Mouse (Mus musculus) hindbrain, embryonic 10.5 days (tissue): ENCODE measurements around the gene Bpifa2. TPM values are rescaled to one million over a fixed set of nuclear protein-coding genes. Genes with fewer than 3 reads are reported as not detected.

Source experiments
- DNase-seq: peaks from one replicate; pipeline ENCODE4 v3.0.0-alpha.2; 2017; ENCODE audit warnings: low spot score
- H3K27ac ChIP-seq: fragments of 300-500 bp; sonication (generic); 2 replicates; pipeline ENCODE4 v1.5.1; 2016; ENCODE audit warnings: mild to moderate bottlenecking, moderate library complexity
- H3K27me3 ChIP-seq: fragments of 300-500 bp; sonication (generic); 2 replicates; pipeline ENCODE4 v1.6.1; 2016; ENCODE audit warnings: mild to moderate bottlenecking; ENCODE audit not compliant: poor library complexity, insufficient read depth, severe bottlenecking
- H3K36me3 ChIP-seq: fragments of 300-500 bp; sonication (generic); 2 replicates; pipeline ENCODE4 v1.6.1; 2016; ENCODE audit warnings: mild to moderate bottlenecking, moderate library complexity
- H3K4me1 ChIP-seq: fragments of 300-500 bp; sonication (generic); replicated peaks from 2 replicates; pipeline ENCODE4 v1.6.1; 2016; ENCODE audit warnings: mild to moderate bottlenecking
- H3K4me3 ChIP-seq: fragments of 300-500 bp; sonication (generic); 2 replicates; pipeline ENCODE4 v1.5.1; 2016; ENCODE audit warnings: mild to moderate bottlenecking, moderate library complexity
- H3K9me3 ChIP-seq: fragments of 300-500 bp; sonication (generic); 2 replicates; pipeline ENCODE4 v1.6.1; 2016; ENCODE audit warnings: mild to moderate bottlenecking, moderate library complexity
- WGBS: fragments of 180-500 bp; shearing (Covaris S2); methylation state at CpG from one replicate; pipeline ENCODE4 v1.1.7; 2016; 5-methylcytosine and 5-hydroxymethylcytosine counted together
- polyA plus RNA-seq: library from polyadenylated mRNA; unstranded; fragments of >200 nt; fragmentation: Nextera tagmentation; extraction: Ambion mirVana; gene quantifications from 2 replicates; pipeline ENCODE4 v1.2.1, GENCODE M21; 2016

Gene Bpifa2
- not detected in 2 replicates for polyA plus RNA-seq

DNA sequence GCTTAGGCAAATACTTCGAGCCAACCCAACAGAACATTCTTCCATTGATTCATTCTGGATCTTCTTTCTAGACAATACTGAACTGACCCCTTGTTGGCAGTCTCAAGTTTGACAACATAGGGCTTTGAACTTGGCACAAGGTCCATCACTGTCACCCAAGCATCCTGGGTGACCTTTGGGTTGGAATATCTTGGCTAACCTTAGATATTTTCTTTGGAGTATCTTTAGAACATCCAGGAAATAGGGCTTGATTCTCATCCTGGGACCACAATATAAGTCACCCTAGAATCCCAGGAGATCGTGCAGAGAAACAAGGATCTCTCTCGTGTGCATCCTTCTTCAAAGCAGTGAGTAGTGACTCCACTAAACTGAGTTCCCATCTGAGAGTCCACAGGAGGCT, at the start of gene Bpifa2:
TSS of gene Bpifa2 (plus strand) at position 301 of the 400 bp plus-strand sequence.
- peaks cover 7% of the 10 kb centered on the region for H3K4me1 ChIP-seq
- no peak for DNase-seq
- WGBS: 83% methylated on average over 3 of the region's 3 CpGs
- no peaks in the 10 kb centered on the region for H3K9me3 ChIP-seq
- H3K4me3 ChIP-seq: no peak within 1 kb of the TSS
- H3K27me3 ChIP-seq: no peaks in the 10 kb centered on the region
- H3K27ac ChIP-seq: no peak within 1 kb of the TSS
- no peaks in the 10 kb centered on the region for H3K36me3 ChIP-seq

DNA sequence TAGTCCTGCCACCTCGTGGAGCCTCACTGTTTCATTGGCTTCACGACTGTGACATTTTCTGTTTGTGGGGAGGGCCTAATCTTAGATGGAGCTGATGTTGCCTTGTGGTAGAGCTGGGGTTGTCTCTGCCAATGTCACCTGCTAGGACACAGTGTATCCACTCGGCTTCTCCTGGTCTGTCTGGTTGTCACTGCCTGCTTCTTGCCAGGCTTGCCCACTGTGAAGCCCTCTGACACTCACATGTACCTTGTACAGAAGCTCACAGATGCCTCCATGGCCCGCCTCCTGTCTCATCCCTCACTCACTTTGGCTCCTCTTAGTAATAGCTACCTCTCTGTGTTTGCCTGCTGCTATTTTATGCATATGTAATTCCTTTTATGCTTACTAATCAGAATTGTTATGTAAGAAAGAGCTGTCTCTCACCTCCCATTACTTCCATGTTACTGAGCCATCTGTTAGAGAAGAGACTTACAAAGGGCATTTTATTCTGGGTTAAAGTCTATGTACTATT, 45.2 kb upstream of the Bpifa2 start:
- WGBS: 77% methylated on average over 4 of the region's 4 CpGs
- Histone ChIP-seq H3K27me3 (no peaks in the 10 kb centered on the region), H3K9me3 (no peaks in the 10 kb centered on the region), H3K36me3 (no peaks in the 10 kb centered on the region), H3K27ac (no peak overlapping the region), H3K4me1 (no peaks in the 10 kb centered on the region), H3K4me3 (no peak overlapping the region)
- no peak for DNase-seq

DNA sequence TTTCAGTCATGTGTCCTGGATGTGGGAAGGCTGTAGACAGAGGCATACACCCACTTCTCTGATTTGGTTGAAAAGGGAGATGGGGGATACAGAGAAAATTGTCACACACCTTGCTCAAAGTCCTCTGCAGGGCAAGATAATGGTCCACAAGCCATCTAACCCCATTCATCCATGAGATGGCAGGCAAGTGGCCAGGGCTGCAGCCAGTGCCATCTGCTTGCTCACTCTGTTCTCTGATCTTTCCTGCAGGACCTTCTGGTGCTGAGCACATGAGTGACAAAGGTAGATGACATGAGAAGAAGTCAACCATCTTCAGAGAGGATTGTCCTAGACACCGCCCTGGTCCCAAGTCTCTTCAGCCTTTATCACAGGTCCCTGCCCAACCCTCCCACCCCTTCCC, 44.7 kb upstream of the Bpifa2 start:
- Histone ChIP-seq H3K4me3 (no peak overlapping the region), H3K27ac (no peak overlapping the region), H3K27me3 (no peaks in the 10 kb centered on the region), H3K9me3 (no peaks in the 10 kb centered on the region), H3K4me1 (no peaks in the 10 kb centered on the region), H3K36me3 (no peaks in the 10 kb centered on the region)
- WGBS: 88% methylated on average over 1 of the region's 1 CpGs
- DNase-seq: no peak

DNA sequence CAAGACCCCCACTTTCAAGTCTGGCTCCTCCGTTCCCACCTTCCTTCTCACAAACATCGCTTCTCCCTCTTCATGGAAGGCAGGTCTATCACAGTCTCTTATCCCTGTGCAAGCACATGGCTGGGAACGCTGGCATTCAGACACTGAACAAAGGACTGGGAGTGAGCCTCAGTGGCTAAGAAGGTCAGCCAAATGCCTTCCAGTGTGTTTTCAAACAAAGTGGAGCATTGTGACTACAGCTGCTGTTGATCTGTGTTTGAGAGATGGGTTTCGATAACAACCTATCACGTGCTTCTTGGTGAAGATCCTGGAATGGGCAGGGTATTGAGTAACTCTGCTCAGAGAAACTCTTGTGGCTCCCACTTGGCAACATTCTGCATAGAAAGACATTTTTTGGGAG, 37.8 kb upstream of the Bpifa2 start:
- H3K4me3 ChIP-seq: no peak overlapping the region
- 75% methylated on average over 5 of the region's 5 CpGs for WGBS
- DNase-seq: peak; percentile 23

DNA sequence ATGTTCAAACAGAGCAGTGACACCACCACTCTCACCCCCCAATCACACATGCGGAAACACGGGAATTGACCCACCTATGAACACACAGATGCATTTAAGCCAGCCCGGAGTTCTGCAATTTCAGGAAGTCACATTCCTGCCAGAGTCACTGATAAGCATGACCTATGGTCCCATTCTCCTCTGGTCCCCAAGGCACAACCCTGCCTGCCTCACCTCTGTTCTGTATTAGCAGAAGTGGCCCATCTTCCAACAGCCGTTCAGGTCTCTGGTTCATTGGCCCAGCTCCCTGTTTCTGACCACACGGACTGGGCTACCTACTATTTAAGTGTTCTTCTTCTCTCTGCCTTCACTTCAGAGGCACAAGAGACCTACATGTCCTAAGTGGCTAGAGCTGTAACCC, 33.5 kb upstream of the Bpifa2 start, which contains the start of gene Bpifa6:
TSS of gene Bpifa6 (plus strand) at position 364 of the 400 bp plus-strand sequence.
- Histone ChIP-seq H3K27ac (no peak within 1 kb of the TSS), H3K4me3 (no peak within 1 kb of the TSS), H3K4me1 (no peaks in the 10 kb centered on the region), H3K36me3 (no peaks in the 10 kb centered on the region), H3K27me3 (no peaks in the 10 kb centered on the region), H3K9me3 (no peaks in the 10 kb centered on the region)
- WGBS: 86% methylated on average over 5 of the region's 5 CpGs
- DNase-seq: no peak

More for the DNA sequence above, 37.8 kb upstream of the Bpifa2 start:
- Histone ChIP-seq H3K27me3 (no peaks in the 10 kb centered on the region), H3K27ac (no peak overlapping the region; the same call in 1 of the 2 replicates), H3K36me3 (no peaks in the 10 kb centered on the region), H3K9me3 (no peaks in the 10 kb centered on the region), H3K4me1 (no peaks in the 10 kb centered on the region)

DNA sequence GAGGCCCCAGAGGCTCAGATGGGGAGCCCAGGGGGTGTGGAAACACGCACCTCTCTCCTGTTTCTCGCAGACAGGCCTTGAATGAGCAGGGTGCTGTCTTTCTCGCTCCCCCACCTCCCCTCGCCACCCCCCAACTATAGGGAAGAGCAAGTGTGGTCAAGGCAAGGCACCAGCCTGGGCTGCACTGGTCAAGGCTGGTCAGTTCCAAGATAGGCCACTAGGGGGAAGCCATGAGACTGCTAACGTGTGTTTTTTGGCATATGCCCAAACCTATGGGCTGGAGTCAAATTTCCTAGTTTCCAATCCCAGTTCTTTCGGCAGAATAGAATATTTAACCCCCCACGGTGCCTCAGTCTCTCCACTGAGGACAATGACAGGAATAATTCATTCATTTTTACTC, 12.3 kb upstream of the Bpifa2 start:
- no peak overlapping the region for H3K4me3 ChIP-seq
- no peaks in the 10 kb centered on the region for H3K36me3 ChIP-seq
- no peaks in the 10 kb centered on the region for H3K9me3 ChIP-seq
- WGBS: 6% methylated on average over 7 of the region's 7 CpGs
- no peaks in the 10 kb centered on the region for H3K4me1 ChIP-seq
- H3K27ac ChIP-seq: no peak overlapping the region
- DNase-seq: peak; percentile 79
- H3K27me3 ChIP-seq: no peaks in the 10 kb centered on the region

DNA sequence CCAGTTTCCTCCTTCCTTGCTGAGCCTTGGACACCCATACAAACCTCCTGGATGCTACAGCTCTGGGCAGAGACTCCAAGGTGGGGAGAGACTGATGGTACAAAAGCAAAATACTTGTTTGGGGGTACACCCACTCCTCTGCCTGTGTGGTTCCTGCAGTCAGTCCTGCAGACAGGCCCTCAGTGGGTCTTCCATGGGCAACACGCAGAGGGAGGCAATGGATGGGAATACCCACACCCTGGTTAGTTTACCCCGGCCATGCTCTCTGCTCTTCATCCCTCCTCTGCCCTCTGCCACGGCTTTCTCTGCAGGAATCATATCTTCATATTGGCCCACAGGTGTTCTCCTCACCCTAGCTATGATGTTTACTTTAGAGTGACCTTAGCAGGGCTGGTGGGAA, 7.6 kb upstream of the Bpifa2 start:
- Histone ChIP-seq H3K27ac (no peak overlapping the region), H3K36me3 (no peaks in the 10 kb centered on the region), H3K4me1 (peaks cover 7% of the 10 kb centered on the region), H3K4me3 (no peak overlapping the region), H3K27me3 (no peaks in the 10 kb centered on the region), H3K9me3 (no peaks in the 10 kb centered on the region)
- WGBS: 87% methylated on average over 3 of the region's 3 CpGs
- DNase-seq: no peak

DNA sequence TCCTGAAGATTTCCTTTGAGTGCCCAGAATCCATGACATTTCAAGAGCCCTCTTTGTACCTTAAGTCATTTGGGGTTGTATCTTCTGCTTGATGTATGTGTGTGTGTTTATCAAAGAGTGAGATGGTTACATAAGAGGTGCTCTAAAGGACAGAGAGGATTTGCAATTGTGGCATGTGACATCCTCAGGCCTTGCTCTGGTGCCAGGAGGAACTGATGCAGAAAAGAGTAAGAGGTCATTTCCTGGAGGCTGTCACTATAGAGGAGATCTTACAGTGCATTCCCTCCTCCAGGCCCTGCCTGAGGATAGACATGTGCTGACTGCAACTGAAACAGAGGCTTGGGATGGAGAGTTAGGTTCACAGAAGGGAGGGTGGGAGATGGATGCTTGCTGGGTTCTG, 7.0 kb upstream of the Bpifa2 start:
- Histone ChIP-seq H3K4me1 (peaks cover 7% of the 10 kb centered on the region), H3K9me3 (no peaks in the 10 kb centered on the region), H3K27me3 (no peaks in the 10 kb centered on the region), H3K27ac (no peak overlapping the region), H3K36me3 (no peaks in the 10 kb centered on the region), H3K4me3 (no peak overlapping the region)
- no peak for DNase-seq

DNA sequence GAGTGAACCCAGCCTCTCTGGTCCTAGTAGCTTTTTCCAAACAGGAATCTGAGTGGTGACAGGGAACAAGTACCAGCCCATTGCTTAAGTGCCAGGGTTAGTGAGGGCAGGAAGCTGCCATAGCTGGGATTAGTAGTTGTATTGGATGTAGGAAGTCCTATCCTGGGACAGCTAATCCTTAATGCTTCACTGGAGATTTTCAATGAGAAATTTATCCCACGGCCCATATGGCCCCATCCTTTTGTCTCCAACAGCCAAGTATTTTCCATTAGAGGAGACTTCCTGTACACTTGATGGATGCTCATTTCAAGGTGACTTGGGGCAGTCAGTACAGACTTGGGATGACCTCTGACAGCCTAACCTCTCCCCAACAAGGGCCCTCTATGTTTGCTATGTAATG, 3.6 kb upstream of the Bpifa2 start:
- peaks cover 7% of the 10 kb centered on the region for H3K4me1 ChIP-seq
- H3K36me3 ChIP-seq: no peaks in the 10 kb centered on the region
- H3K27ac ChIP-seq: no peak overlapping the region
- no peaks in the 10 kb centered on the region for H3K27me3 ChIP-seq
- WGBS: 53% methylated on average over 1 of the region's 1 CpGs
- no peak overlapping the region for H3K4me3 ChIP-seq
- no peak for DNase-seq
- H3K9me3 ChIP-seq: no peaks in the 10 kb centered on the region

DNA sequence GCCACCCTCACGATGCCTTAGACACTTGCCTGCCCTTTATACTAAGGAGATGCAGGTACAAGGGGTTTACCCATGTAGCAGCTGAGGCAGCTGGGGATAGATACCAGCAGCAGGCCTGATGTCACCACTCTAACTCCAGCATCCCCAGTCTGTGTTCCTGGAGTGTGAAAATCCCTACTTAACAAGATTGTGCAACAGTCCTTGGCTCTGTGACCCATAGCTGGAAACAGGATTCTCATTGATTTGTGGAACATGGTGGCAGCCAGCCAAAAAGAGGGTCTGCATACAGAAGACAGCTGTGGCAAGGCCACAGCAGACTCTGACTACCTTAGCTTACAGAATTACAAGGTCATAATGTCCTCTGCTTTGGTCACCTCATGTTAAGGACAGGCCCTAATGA, 3.0 kb upstream of the Bpifa2 start:
- Histone ChIP-seq H3K27me3 (no peaks in the 10 kb centered on the region), H3K9me3 (no peaks in the 10 kb centered on the region), H3K36me3 (no peaks in the 10 kb centered on the region), H3K4me3 (no peak overlapping the region), H3K4me1 (peaks cover 7% of the 10 kb centered on the region), H3K27ac (no peak overlapping the region)
- DNase-seq: no peak
- 85% methylated on average over 1 of the region's 1 CpGs for WGBS

DNA sequence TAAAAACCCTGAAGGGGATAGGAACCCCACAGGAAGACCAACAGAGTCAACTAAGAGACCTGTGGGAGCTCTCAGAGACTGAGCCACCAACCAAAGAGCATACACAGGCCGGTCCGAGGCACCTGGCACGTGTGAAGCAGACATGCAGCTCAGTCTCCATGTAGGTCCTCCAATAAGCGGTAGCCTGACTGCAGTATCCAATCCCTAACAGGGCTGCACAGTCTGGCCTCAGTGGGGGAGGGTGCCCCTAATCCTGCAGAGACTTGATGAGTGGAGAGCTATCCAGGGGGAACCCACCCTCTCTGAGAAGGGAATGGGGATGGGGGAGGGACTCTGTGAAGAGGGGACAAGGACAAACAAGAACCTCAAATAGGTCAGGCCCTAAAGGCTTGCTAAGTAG, 2.3 kb upstream of the Bpifa2 start:
- peaks cover 7% of the 10 kb centered on the region for H3K4me1 ChIP-seq
- H3K9me3 ChIP-seq: no peaks in the 10 kb centered on the region
- 85% methylated on average over 4 of the region's 4 CpGs for WGBS
- DNase-seq: no peak
- no peak overlapping the region for H3K4me3 ChIP-seq
- no peaks in the 10 kb centered on the region for H3K27me3 ChIP-seq
- H3K36me3 ChIP-seq: no peaks in the 10 kb centered on the region
- no peak overlapping the region for H3K27ac ChIP-seq

DNA sequence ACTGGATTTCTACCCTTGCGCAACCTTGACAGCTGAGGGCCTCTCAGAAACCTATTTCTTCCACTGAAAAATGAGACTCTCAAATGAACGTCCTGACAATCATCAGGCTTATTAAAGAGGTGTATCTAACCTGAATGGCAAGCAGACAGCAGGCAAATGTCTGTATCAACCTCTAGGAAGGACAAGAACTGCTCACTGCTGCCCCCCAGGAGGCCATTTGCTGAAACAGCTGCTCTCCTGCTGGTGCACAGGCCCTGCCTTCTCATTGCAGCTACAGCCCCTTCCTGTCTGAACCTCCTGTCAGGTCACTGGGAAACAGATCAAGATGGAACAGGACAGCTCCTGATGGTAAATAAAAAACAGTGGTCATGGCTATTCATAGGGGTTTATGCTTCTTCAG, 1.7 kb upstream of the Bpifa2 start:
- Histone ChIP-seq H3K27ac (no peak overlapping the region), H3K4me1 (peaks cover 7% of the 10 kb centered on the region), H3K9me3 (no peaks in the 10 kb centered on the region), H3K36me3 (no peaks in the 10 kb centered on the region), H3K27me3 (no peaks in the 10 kb centered on the region), H3K4me3 (no peak overlapping the region)
- DNase-seq: no peak
- 80% methylated on average over 2 of the region's 2 CpGs for WGBS

DNA sequence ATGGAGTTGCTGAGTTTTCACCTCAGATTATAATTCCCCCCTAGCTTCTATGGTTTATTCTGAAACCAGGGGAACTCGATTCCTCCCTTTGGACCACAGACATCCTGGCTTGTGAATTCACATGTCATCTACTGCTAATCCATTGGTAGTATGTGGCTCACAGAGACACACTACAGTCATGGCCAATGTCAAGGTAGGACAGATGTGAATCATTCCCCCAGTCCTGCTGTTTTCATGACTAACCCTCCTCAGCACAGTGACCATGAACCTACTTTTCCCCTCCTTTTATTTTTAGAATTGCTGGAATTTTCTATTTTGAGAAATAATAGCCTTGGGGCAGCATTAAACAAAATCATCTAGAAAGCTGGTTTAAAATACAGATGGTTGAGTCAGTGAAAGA, 684 bp upstream of the Bpifa2 start:
- no peaks in the 10 kb centered on the region for H3K36me3 ChIP-seq
- no peak overlapping the region for H3K27ac ChIP-seq
- no peaks in the 10 kb centered on the region for H3K27me3 ChIP-seq
- H3K9me3 ChIP-seq: no peaks in the 10 kb centered on the region
- H3K4me1 ChIP-seq: peaks cover 7% of the 10 kb centered on the region
- no peak for DNase-seq
- no peak overlapping the region for H3K4me3 ChIP-seq
- WGBS: 86% methylated on average over 1 of the region's 1 CpGs

DNA sequence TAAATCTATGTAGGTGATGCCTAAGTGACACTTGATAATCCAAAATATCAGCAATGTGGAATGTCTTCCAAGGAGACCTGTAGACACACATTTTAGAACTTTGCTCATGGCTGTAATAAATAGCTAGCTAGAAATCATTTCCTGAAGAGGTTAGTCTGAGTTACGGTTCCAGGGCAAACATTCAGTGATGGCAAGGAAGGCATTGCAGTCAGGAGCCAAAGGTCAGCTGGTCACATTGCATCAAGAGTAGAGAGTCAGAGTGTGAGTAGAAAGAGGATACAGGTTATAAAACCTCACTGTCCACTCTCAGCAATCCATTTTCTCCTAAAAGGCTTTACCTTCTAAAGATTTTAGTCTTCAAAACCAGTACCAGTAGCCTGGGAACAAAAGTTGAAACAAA, 9.9 kb downstream of the Bpifa2 start:
- Histone ChIP-seq H3K27me3 (no peaks in the 10 kb centered on the region), H3K4me3 (no peak overlapping the region), H3K36me3 (no peaks in the 10 kb centered on the region), H3K9me3 (no peaks in the 10 kb centered on the region), H3K27ac (no peak overlapping the region), H3K4me1 (no peaks in the 10 kb centered on the region)
- no peak for DNase-seq
- 84% methylated on average over 1 of the region's 1 CpGs for WGBS
